Mouse (Mus musculus) hindbrain, embryonic 14.5 days (tissue): ENCODE results near the gene Stk38. TPM values are rescaled to one million over a fixed set of nuclear protein-coding genes. Genes with fewer than 3 reads are reported as not detected.
A peak's percentile ranks its signal among the peaks of the same experiment; 100 is the strongest.
"Not testable (repeated sequence)": the region's sequence is repeated elsewhere in the genome, so short reads cannot be mapped to it uniquely, and the experiment has no call there.

Experiments
- ATAC-seq: fragments of 200-750 bp; cut with Nextera tagmentation; 2 replicates; pipeline ENCODE4 v1.8.0; 2017; ENCODE audit warnings: moderate number of reproducible peaks, mild to moderate bottlenecking, moderate TSS enrichment, moderate library complexity; ENCODE audit not compliant: low FRiP score
- DNase-seq: peaks from one replicate; pipeline ENCODE4 v3.0.0-alpha.2; 2015; ENCODE audit warnings: low spot score
- H3K27ac ChIP-seq: fragments of 300-500 bp; sonication (generic); 2 replicates; pipeline ENCODE4 v1.5.1; 2014; ENCODE audit warnings: mild to moderate bottlenecking, moderate library complexity
- H3K27me3 ChIP-seq: fragments of 300-500 bp; sonication (generic); 2 replicates; pipeline ENCODE4 v1.6.1; 2014; ENCODE audit warnings: mild to moderate bottlenecking, low read length, mixed read lengths; ENCODE audit not compliant: control insufficient read depth, insufficient read depth
- H3K36me3 ChIP-seq: fragments of 300-500 bp; sonication (generic); replicated peaks from 2 replicates; pipeline ENCODE4 v1.6.1; 2014; ENCODE audit not compliant: control insufficient read depth, insufficient read depth
- H3K4me1 ChIP-seq: fragments of 300-500 bp; sonication (generic); replicated peaks from 2 replicates; pipeline ENCODE4 v1.6.1; 2014; ENCODE audit warnings: antibody characterized with exemption, low read length, mixed read lengths; ENCODE audit not compliant: control insufficient read depth, insufficient read depth
- H3K4me2 ChIP-seq: fragments of 300-500 bp; sonication (generic); replicated peaks from 2 replicates; pipeline ENCODE4 v1.6.1; 2014; ENCODE audit warnings: mild to moderate bottlenecking, moderate library complexity
- H3K4me3 ChIP-seq: fragments of 300-500 bp; sonication (generic); replicated peaks from 2 replicates; pipeline ENCODE4 v1.5.1; 2014; ENCODE audit warnings: mild to moderate bottlenecking, low read length
- H3K9ac ChIP-seq: fragments of 300-500 bp; sonication (generic); 2 replicates; pipeline ENCODE4 v1.6.1; 2014
- H3K9me3 ChIP-seq: fragments of 300-500 bp; sonication (generic); 2 replicates; pipeline ENCODE4 v1.6.1; 2016; ENCODE audit warnings: low read length; ENCODE audit not compliant: control insufficient read depth
- WGBS: fragments of 180-500 bp; shearing (Covaris S2); extraction: QIAGEN DNeasy Blood & Tissue Kit; methylation state at CpG from one replicate; pipeline ENCODE4 v1.1.7; 2014; 5-methylcytosine and 5-hydroxymethylcytosine counted together
- polyA plus RNA-seq: library from polyadenylated mRNA; unstranded; fragments of >200 nt; fragmentation: Nextera tagmentation; extraction: Ambion mirVana; gene quantifications from 2 replicates; pipeline ENCODE4 v1.2.1, GENCODE M21; 2014

Gene Stk38
- polyA plus RNA-seq, 1 experiment from 2014 or later = 85.0 TPM

- no peak for ATAC-seq
- no peak overlapping the region for H3K4me3 ChIP-seq
- no peak overlapping the region for H3K27ac ChIP-seq
- H3K27me3 ChIP-seq = no peaks in the 10 kb centered on the region
- peaks cover 93% of the 10 kb centered on the region for H3K36me3 ChIP-seq
- no peak overlapping the region for H3K4me2 ChIP-seq
- no peak for DNase-seq
- 86% methylated on average over 3 of the region's 3 CpGs for WGBS
- no peaks in the 10 kb centered on the region for H3K9me3 ChIP-seq
- no peaks in the 10 kb centered on the region for H3K4me1 ChIP-seq
- H3K9ac ChIP-seq = no peak overlapping the region
These were observed 35.8 kb upstream of the Stk38 start for GRCm38 (mm10) chr17:29043583-29043982.

GRCm38 (mm10) chr17:29042569-29042968, 34.8 kb upstream of the Stk38 start:
- Histone ChIP-seq H3K9ac (no peak overlapping the region), H3K27me3 (no peaks in the 10 kb centered on the region), H3K4me3 (no peak overlapping the region), H3K4me1 (peaks cover 3% of the 10 kb centered on the region; the same call in 1 of the 2 replicates), H3K27ac (no peak overlapping the region), H3K4me2 (no peak overlapping the region), H3K36me3 (peaks cover 96% of the 10 kb centered on the region), H3K9me3 (no peaks in the 10 kb centered on the region)
- ATAC-seq (no peak), DNase-seq (no peak)

- not testable (repeated sequence) for ATAC-seq, H3K4me3 ChIP-seq, DNase-seq, H3K27ac ChIP-seq, H3K9me3 ChIP-seq, H3K27me3 ChIP-seq, H3K9ac ChIP-seq, H3K4me2 ChIP-seq
- Histone ChIP-seq H3K4me1 (peaks cover 12% of the 10 kb centered on the region; the same call in 1 of the 2 replicates), H3K36me3 (peaks cover 97% of the 10 kb centered on the region)
- WGBS = 92% methylated on average over 3 of the region's 3 CpGs
These were observed 33.8 kb upstream of the Stk38 start for GRCm38 (mm10) chr17:29041632-29042031.

- Histone ChIP-seq H3K4me3 (no peak overlapping the region), H3K36me3 (peaks cover 88% of the 10 kb centered on the region), H3K27ac (no peak overlapping the region), H3K9me3 (no peaks in the 10 kb centered on the region), H3K9ac (no peak overlapping the region), H3K4me2 (no peak overlapping the region), H3K27me3 (no peaks in the 10 kb centered on the region), H3K4me1 (peaks cover 30% of the 10 kb centered on the region)
- ATAC-seq = no peak
- no peak for DNase-seq
- WGBS = 74% methylated on average over 11 of the region's 11 CpGs
These were observed 31.6 kb upstream of the Stk38 start for GRCm38 (mm10) chr17:29039351-29039750.

- no peak for ATAC-seq
These were observed 27.7 kb upstream of the Stk38 start for GRCm38 (mm10) chr17:29035506-29035905.

GRCm38 (mm10) chr17:29034264-29034663, 26.5 kb upstream of the Stk38 start:
- ATAC-seq = no peak
- Histone ChIP-seq H3K9me3 (no peaks in the 10 kb centered on the region), H3K4me2 (peak overlapping the region; percentile 99), H3K27me3 (no peaks in the 10 kb centered on the region), H3K4me1 (peaks cover 37% of the 10 kb centered on the region), H3K4me3 (peak overlapping the region; percentile 60), H3K9ac (peak overlapping the region; percentile 94), H3K36me3 (peaks cover 40% of the 10 kb centered on the region), H3K27ac (no peak overlapping the region)
- DNase-seq = no peak

More at GRCm38 (mm10) chr17:29035506-29035905, 27.7 kb upstream of the Stk38 start:
- Histone ChIP-seq H3K36me3 (peaks cover 52% of the 10 kb centered on the region), H3K9me3 (no peaks in the 10 kb centered on the region), H3K4me1 (peaks cover 37% of the 10 kb centered on the region), H3K4me2 (peak overlapping the region; percentile 99), H3K4me3 (peak overlapping the region; percentile 60), H3K27ac (no peak overlapping the region), H3K27me3 (no peaks in the 10 kb centered on the region), H3K9ac (no peak overlapping the region)
- DNase-seq = no peak

GRCm38 (mm10) chr17:29033569-29034061, 25.8 kb upstream of the Stk38 start:
- Histone ChIP-seq H3K9ac (peak overlapping the region; percentile 94), H3K4me1 (peaks cover 37% of the 10 kb centered on the region), H3K27me3 (no peaks in the 10 kb centered on the region), H3K9me3 (no peaks in the 10 kb centered on the region), H3K4me2 (peak overlapping the region; percentile 99), H3K27ac (peak overlapping the region; percentile 94; the same call in 1 of the 2 replicates), H3K4me3 (peak overlapping the region; percentile 60), H3K36me3 (peaks cover 33% of the 10 kb centered on the region)
- DNase-seq (no peak), ATAC-seq (no peak)
- 0% methylated on average over 6 of the region's 6 CpGs for WGBS

GRCm38 (mm10) chr17:29032274-29033069, 24.7 kb upstream of the Stk38 start, which contains the start of gene Srsf3:
Gene Srsf3 (plus strand): TSS chr17:29032628.
- ATAC-seq = peak; percentile 98
- H3K4me3 ChIP-seq = peak within 1 kb of the TSS; percentile 60
- H3K27me3 ChIP-seq = no peaks in the 10 kb centered on the region
- peak within 1 kb of the TSS; percentile 94 for H3K9ac ChIP-seq
- H3K36me3 ChIP-seq = peaks cover 22% of the 10 kb centered on the region
- H3K27ac ChIP-seq = peak within 1 kb of the TSS; percentile 94
- peak; percentile 100 for DNase-seq
- under 1% methylated on average over 77 of the region's 77 CpGs for WGBS
- no peaks in the 10 kb centered on the region for H3K9me3 ChIP-seq
- H3K4me1 ChIP-seq = peaks cover 32% of the 10 kb centered on the region
- peak within 1 kb of the TSS; percentile 99 for H3K4me2 ChIP-seq

GRCm38 (mm10) chr17:29031771-29032273, 24.0 kb upstream of the Stk38 start:
- Histone ChIP-seq H3K4me3 (peak overlapping the region; percentile 60), H3K9me3 (no peaks in the 10 kb centered on the region), H3K27me3 (no peaks in the 10 kb centered on the region), H3K36me3 (peaks cover 15% of the 10 kb centered on the region), H3K27ac (peak overlapping the region; percentile 94), H3K4me2 (peak overlapping the region; percentile 79), H3K4me1 (peaks cover 26% of the 10 kb centered on the region), H3K9ac (peak overlapping the region; percentile 94)
- ATAC-seq (peak; percentile 3; the same call in 1 of the 2 replicates), DNase-seq (no peak)
- WGBS = under 1% methylated on average over 26 of the region's 26 CpGs
